Mouse (Mus musculus) NIH3T3 (cell line): ENCODE results near the gene Gxylt1.
A peak's percentile ranks its signal among the peaks of the same experiment; 100 is the strongest.
"Not testable (repeated sequence)": the region's sequence is repeated elsewhere in the genome, so short reads cannot be mapped to it uniquely, and the experiment has no call there.

Source experiments
- DNase-seq: peaks from one replicate; pipeline ENCODE4 v3.0.0-alpha.2; 2012; ENCODE audit warnings: low read depth

Gene Gxylt1

GRCm38 (mm10) chr15:93274679-93275583 lies at the start of gene Gxylt1:
Gene Gxylt1 (minus strand): TSS chr15:93275179.
- peak; percentile 99 for DNase-seq

DNA sequence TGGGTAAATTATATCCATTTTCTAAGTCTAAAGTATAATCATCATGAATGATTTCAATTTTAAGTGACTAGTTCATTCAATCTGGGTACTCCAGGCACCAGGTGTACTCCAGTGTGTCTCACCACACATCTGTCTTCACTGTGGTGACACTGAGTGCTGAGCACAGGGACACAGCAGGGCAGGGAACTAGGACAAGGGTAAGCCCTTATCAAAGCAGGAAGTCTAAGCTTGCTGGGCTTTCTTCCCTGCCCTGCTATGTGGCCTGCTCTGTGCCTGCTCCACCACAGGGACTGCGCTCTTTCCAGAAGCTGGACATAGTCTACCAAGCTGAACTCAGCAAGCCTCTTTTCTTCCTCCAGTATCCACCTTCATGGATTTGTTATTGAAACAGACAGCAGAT lies 43.8 kb upstream of the Gxylt1 start:
- DNase-seq: no peak

DNA sequence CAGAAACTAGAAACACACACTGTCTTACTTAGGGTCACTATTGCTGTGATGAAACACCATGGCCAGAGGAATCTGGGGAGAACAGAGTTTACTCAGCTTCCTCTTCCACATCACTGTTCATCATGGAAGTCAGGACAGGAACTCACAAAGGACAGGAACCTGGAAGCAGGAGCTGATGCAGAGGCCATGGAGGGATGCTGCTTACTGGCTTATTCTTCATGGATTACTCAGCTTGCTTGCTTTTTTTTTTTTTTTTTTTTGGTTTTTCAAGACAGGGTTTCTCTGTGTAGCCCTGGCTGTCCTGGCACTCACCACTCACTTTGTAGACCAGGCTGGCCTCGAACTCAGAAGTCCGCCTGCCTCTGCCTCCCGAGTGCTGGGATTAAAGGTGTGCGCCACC lies 35.3 kb upstream of the Gxylt1 start:
- not testable (repeated sequence) for DNase-seq

DNA sequence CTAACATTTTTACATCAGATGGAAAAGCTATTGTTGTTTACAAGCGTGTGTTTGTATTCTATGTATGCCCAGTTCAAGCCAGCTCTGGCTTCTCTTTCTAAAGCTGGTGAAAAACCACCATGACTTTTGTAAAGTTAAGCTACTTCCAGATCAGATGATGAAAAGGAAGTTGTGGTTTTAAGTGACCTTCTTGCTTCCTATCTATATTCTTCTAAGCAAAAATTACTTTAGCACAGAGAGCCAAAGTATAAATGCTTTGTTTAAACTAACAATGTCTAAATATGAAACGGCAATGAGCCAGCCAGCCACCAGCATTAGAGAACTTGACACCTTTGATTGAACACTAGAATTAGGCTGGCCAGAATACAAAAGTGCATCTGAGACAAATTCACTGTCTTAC lies 23.2 kb upstream of the Gxylt1 start:
- DNase-seq: no peak

DNA sequence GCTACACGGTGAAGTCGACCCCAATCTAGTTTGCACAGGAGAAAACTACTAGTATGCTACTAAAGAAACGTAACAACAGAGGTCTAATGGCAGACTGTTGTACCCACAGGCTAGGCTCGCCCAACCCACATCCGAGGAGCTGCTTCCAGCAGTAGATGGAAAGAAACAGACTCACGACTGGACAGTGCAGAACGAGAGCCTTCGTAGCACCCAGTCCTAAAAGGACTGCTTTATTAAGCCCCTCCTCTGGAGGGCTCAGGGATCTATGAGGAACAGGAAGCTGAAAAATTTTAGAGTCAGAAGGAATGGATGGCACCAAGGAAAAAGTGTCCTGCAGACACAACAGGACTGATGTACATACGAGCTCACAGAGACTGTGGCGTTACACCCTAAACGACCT lies 19.5 kb upstream of the Gxylt1 start:
- no peak for DNase-seq

DNA sequence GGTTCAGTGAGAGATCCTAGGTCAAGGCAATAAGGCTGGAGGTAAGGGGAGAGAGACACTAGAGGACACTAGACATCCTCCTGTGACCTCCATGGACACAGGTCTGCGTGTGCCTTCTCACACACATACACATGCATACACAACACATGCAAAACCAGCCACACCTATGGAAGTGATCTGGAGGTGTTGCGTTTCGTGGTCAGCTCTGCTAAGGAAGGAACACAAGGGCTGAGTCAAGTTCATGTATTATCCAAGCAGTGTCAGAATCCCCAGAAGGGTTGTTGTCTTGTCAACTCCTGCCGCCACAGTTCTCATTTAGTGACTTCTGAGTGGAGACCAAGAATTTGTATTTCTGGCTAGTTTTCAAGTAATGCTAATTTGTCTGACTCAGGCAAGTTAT lies 13.3 kb upstream of the Gxylt1 start:
- no peak for DNase-seq

DNA sequence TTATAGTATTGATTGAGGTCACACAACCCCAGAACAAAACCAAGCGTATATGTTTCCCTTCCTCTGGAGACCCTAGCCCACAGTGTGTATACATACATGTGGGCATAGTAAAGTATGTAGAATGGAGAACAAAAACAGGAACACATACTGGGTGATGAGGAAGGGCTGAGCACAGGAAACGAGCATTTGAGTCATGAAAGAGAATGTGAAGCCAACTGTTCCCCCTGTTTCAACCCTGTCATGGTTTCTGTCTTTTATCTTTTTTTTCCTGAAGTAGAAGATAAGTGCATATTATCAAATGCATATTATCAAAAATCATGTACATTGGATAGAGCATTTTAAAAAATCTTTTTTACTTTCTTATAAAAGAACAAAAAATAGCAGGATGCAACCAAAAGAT lies 12.6 kb upstream of the Gxylt1 start:
- no peak for DNase-seq

DNA sequence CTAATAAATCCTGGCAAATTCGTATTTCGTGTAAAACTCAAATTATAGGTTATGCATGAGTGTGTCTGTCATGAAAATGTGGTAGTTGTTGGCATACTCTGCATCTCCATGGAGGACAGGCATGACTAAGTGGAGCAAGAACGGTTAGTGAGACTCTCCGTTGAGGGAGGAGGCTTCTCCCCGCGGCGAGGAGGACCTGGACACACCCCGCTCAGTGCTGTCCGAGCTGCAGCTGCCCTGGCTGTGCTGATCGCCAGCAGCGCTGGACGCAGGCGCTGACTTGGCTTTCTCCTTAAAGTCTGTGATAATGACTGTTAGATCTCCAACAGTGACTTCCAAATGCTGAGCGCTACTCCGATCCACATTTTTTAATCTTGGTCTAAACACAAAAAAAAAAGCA lies 10.3 kb upstream of the Gxylt1 start:
- DNase-seq: no peak

DNA sequence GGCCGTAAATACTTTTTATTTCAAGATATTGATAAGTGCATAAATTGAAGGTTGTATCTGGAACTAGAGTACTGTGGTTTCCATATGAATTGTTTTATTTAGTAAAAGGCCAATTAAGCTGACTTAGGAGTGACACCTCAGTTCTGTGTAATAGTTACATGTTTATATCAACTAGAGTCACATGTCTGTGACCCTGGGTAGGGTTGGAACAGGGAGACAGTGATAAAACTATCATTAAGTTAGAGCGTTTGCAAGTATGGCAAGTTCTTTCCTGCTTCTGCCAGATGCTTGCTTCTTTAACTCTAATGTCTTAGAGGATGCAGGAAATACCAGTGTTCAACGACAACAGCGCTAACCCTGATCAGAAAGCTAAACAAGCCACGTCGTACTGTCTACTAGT lies 9.3 kb upstream of the Gxylt1 start:
- DNase-seq: no peak

- peak; percentile 38 for DNase-seq
Measured at GRCm38 (mm10) chr15:93283349-93283748, 8.4 kb upstream of the Gxylt1 start.

DNA sequence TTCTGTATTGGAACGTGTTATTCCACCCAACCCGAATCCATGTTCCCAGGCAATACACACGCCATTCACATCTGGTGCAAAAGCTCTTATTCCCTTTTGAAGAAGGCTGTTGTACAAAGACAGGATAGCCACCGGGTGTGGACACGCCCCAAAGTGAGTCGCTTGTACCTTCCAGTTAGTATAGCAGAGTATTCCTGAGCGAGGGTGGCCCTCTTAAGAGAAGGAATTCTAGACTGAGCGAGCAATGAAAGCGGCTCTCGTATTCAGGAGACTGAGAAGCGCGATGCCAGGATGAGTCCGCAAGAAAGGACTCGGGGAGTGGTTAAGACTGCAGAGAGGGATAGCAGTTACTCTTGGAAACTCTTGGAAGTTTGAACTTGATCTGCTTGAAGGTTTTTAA lies 1.3 kb upstream of the Gxylt1 start:
- DNase-seq: peak; percentile 55

GRCm38 (mm10) chr15:93275623-93276022 lies 644 bp upstream of the Gxylt1 start:
- DNase-seq: no peak

- DNase-seq: peak; percentile 8
Measured at GRCm38 (mm10) chr15:93273788-93274678, 946 bp downstream of the Gxylt1 start.

DNA sequence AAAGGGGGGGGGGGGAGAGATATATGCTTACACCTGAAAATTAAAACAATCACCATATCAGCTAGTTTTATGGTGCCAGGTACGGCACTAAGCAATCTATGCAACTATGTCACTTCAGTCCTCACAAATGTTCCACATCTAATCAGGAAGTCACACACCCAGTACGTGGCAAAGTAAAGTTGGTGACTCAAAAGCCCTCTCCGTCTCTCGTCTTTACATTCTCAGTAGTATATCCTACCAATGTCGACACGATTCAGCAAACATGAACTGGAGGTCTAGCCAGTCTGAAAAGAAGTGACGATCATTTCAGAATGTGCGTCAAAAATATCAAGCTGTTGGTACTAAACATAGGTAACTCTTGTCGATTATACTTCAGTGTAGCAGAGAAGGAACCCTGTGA lies 2.0 kb downstream of the Gxylt1 start:
- DNase-seq: no peak

DNA sequence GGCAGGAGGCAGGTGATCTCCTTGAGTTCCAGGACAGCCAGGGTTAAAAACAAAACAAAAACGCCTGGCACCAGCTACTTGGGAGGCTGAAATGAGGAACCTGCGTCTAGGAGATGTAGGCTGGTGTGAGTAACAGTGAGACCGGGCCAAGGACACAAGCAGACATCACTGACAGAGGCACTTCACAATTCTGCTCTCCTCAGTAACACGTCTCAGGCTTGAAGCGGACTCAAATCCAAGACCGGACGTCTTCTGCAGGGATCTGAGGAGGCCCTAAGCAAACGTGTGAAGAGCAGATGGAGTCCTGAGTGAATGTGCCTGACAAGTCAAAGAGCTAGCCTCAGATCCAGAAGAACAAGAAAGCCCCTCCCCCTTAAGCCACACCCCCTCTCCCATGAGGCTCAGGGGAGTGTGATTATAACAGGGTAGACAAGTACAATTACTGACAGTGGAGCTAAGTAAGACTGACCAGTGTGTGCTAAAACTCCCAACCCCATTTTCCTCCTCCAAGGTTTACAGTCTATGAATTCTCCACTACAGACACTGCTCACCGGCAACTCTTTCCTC lies 4.6 kb downstream of the Gxylt1 start:
- DNase-seq: peak; percentile 18

DNA sequence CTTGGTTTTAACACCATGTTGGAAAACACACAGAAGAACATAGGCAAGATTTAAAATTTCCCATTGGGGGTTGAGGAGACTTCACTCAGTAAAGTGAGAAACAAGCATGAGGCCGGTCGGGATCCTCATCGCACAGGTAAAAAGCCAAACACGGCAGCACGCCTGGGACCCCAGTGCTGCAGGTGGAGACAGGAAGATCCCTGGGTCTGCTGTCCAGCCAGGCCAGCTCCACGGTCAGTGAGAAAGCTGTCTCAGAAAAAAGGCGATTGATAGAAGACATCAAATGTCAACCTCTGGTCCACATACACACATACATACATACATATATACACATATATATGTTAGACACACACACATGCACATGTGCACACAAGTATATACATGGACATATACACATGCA lies 5.4 kb downstream of the Gxylt1 start:
- no peak for DNase-seq

- no peak for DNase-seq
Measured at GRCm38 (mm10) chr15:93268001-93268400, 7.0 kb downstream of the Gxylt1 start.

DNA sequence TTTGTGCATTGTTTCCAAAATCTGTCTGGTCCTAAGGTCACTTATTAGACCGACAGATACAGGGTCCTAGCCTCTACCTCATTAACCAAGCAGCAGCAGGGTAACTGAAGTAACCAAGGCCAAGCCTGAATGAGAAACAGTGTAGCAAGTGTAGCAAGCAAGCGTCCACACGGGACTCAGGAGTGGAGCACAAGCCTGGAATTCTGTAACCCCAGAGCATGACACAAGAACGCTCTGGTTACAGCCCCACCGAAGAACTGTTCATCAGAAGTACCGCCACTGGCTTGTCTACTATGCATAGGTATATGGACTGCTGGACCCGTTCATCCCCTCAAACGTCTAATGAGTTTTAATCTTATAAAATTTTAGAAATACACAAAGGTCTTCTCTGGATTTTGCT lies 7.5 kb downstream of the Gxylt1 start:
- no peak for DNase-seq

- no peak for DNase-seq
Measured at GRCm38 (mm10) chr15:93266361-93266760, 8.6 kb downstream of the Gxylt1 start.

GRCm38 (mm10) chr15:93265728-93266127 lies 9.3 kb downstream of the Gxylt1 start:
- DNase-seq: peak; percentile 62

GRCm38 (mm10) chr15:93265231-93265630 lies 9.7 kb downstream of the Gxylt1 start:
- DNase-seq: no peak

DNA sequence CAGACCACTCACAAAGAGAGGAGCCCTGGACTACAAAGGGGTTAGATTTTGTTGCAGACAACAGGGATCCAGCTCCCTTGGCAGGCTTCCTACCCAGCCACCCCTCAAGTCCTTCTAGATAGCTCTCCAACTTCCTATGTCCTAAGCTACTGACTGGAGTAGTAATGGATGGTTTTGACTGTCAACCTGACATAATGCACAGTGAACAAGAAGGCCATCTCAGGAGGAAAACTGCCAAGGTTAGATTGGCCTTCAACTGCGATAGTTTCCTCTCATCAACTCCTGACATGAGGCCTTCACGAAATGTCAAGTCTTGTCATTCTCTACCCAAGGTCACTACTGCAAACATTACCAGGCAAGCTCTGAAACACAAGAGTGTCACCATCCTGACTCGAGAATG lies 10.8 kb downstream of the Gxylt1 start:
- no peak for DNase-seq

- DNase-seq: no peak
Measured at GRCm38 (mm10) chr15:93263566-93263965, 11.4 kb downstream of the Gxylt1 start.
